Mouse (Mus musculus): ENCODE measurements at regions not wholly inside any gene's neighbourhood (a gene's known extent, or its start where the extent isn't known, plus 50 kb on each side); places are given as distances from the start of the nearest gene placed in this dataset.

DNA sequence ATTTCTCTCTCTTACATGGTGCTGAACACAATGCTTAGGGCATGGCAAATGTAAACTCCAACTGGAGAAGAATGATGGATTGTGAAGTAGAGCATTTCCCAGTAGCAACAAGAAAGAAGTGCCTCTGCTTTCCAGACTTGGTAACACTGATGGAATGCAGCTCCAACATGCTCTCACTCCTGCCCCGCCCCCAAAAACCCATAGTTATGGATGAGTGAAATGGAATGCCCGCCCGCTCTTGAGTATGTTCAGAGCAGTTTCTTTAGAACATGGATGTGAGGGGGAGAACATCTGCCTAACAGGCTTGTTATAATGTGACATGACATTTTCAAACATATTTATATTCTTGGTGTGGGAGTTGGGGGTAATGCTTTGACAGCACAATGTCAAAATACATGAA lies 517.2 kb upstream of the Tnc start:
- H3K4me3 ChIP-seq (replicated peaks; ENCODE audit: low read length) = no peak overlapping the region
- H3K9me3 ChIP-seq (ENCODE audit: control insufficient read depth, low read length) = no peaks in the 10 kb centered on the region
- no peak overlapping the region for H3K27ac ChIP-seq (replicated peaks; ENCODE audit: low read depth, low read length)
- DNase-seq (ENCODE audit: low spot score) (no peak), ATAC-seq (ENCODE audit: low FRiP score, low read depth) (no peak)
- 68% methylated on average over 3 of the region's 3 CpGs for WGBS
- no peak for TF ChIP-seq POLR2A (IDR thresholded peaks at IDR 0.05; ENCODE audit: borderline replicate concordance, extremely low read depth, insufficient read depth, insufficient read length)
- H3K4me1 ChIP-seq (ENCODE audit: control insufficient read depth, insufficient read depth, low read length) = no peaks in the 10 kb centered on the region
- no peak overlapping the region for H3K9ac ChIP-seq (ENCODE audit: low read depth, low read length, severe bottlenecking)
- H3K4me2 ChIP-seq (replicated peaks; ENCODE audit: low read depth, low read length, severe bottlenecking) = no peak overlapping the region
- H3K36me3 ChIP-seq (ENCODE audit: control insufficient read depth, insufficient read depth, low read length) = no peaks in the 10 kb centered on the region
- H3K27me3 ChIP-seq (ENCODE audit: control insufficient read depth, insufficient read depth, low read length) = no peaks in the 10 kb centered on the region

DNA sequence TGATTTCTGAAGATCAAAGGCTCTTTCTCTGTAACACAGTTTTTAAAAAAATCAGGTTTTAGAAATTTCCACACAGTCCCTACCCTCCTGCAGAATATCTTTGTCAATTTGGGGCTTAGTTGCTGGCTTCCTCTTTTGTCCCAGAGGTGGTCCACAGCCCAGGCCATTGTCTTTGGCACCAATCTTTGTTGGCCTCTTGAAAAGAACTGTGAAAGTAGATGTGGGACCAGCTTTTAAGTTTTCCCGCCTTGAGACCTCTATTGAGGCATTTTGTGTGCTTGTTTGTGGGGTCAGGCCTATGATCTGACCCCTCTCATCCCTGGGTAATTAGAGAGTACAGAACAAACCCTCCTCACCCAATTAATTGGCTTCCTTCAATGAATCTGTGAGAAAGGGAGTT lies 523.9 kb upstream of the Tnc start:
- ATAC-seq (ENCODE audit: low FRiP score, low read depth) = no peak

DNA sequence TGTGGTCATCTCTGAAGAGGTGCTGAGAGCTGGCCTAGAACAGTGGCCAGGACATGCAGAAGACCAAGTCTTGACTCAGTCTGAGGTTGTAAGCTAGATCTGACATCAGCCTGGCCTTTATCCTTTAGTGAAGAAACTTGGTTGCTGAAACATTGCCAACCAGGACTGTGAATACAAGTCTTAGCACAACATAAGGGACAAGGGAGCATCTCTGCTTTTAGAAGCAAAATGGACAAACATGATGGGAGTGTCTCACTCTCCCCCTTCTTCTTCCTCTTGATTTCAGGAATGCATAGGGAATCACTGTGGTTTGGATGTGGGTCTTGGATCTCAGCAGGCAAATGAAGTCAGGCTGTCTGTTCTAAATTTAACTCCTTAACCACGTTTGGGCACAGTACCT lies 529.1 kb upstream of the Tnc start:
- WGBS = 29% methylated on average over 1 of the region's 1 CpGs
- no peak for TF ChIP-seq POLR2A (IDR thresholded peaks at IDR 0.05; ENCODE audit: borderline replicate concordance, extremely low read depth, insufficient read depth, insufficient read length)
- DNase-seq (ENCODE audit: low spot score) (no peak), ATAC-seq (ENCODE audit: low FRiP score, low read depth) (no peak)
- Histone ChIP-seq H3K9ac (ENCODE audit: low read depth, low read length, severe bottlenecking) (no peak overlapping the region), H3K27me3 (ENCODE audit: control insufficient read depth, insufficient read depth, low read length) (no peaks in the 10 kb centered on the region), H3K4me2 (replicated peaks; ENCODE audit: low read depth, low read length, severe bottlenecking) (no peak overlapping the region), H3K9me3 (ENCODE audit: control insufficient read depth, low read length) (no peaks in the 10 kb centered on the region), H3K4me1 (ENCODE audit: control insufficient read depth, insufficient read depth, low read length) (no peaks in the 10 kb centered on the region), H3K36me3 (ENCODE audit: control insufficient read depth, insufficient read depth, low read length) (no peaks in the 10 kb centered on the region), H3K4me3 (replicated peaks; ENCODE audit: low read length) (no peak overlapping the region), H3K27ac (replicated peaks; ENCODE audit: low read depth, low read length) (no peak overlapping the region)

More for the DNA sequence above, 523.9 kb upstream of the Tnc start:
- DNase-seq (ENCODE audit: low spot score) = no peak
- no peaks in the 10 kb centered on the region for H3K4me1 ChIP-seq (ENCODE audit: control insufficient read depth, insufficient read depth, low read length)
- H3K36me3 ChIP-seq (ENCODE audit: control insufficient read depth, insufficient read depth, low read length) = no peaks in the 10 kb centered on the region
- no peak overlapping the region for H3K4me2 ChIP-seq (replicated peaks; ENCODE audit: low read depth, low read length, severe bottlenecking)
- H3K4me3 ChIP-seq (replicated peaks; ENCODE audit: low read length) = no peak overlapping the region
- no peak overlapping the region for H3K9ac ChIP-seq (ENCODE audit: low read depth, low read length, severe bottlenecking)
- TF ChIP-seq POLR2A (IDR thresholded peaks at IDR 0.05; ENCODE audit: borderline replicate concordance, extremely low read depth, insufficient read depth, insufficient read length) = no peak
- WGBS = 44% methylated on average over 1 of the region's 1 CpGs
- H3K9me3 ChIP-seq (ENCODE audit: control insufficient read depth, low read length) = no peaks in the 10 kb centered on the region
- no peaks in the 10 kb centered on the region for H3K27me3 ChIP-seq (ENCODE audit: control insufficient read depth, insufficient read depth, low read length)
- H3K27ac ChIP-seq (replicated peaks; ENCODE audit: low read depth, low read length) = no peak overlapping the region

DNA sequence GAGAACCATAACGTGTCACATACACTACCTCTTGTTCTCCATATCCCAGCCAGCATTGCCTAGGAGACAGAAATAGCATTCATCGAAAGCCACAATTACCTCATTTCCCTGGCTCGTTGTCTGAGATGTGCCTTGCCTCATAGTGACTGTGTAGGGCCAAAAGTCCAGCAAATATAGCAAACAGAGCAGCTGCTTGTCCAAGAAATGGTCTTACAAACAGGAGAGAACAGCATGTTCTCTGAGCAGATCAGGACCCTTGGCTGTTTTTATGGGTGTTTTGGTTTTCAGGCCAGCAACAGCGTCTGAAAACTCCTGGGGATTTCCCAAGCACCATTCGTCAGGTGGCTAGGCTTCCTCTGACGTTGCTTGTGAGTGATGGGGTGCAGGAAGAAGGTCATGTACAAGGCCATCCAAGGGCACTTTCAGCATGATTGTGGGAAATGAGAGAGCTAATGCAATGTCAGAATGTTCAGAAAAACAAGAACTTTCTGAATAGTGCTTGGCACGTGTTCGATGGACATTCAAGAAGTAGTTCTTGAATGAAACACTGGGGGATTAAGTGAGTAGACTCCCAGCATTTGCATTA lies 528.9 kb upstream of the Pappa start:
- Histone ChIP-seq H3K27ac (replicated peaks; ENCODE audit: low read depth, low read length) (no peak overlapping the region), H3K4me2 (replicated peaks; ENCODE audit: low read depth, low read length, severe bottlenecking) (no peak overlapping the region), H3K9me3 (ENCODE audit: control insufficient read depth, low read length) (no peaks in the 10 kb centered on the region), H3K27me3 (ENCODE audit: control insufficient read depth, insufficient read depth, low read length) (no peaks in the 10 kb centered on the region), H3K4me3 (replicated peaks; ENCODE audit: low read length) (no peak overlapping the region), H3K9ac (ENCODE audit: low read depth, low read length, severe bottlenecking) (no peak overlapping the region), H3K4me1 (ENCODE audit: control insufficient read depth, insufficient read depth, low read length) (no peaks in the 10 kb centered on the region), H3K36me3 (ENCODE audit: control insufficient read depth, insufficient read depth, low read length) (no peaks in the 10 kb centered on the region)
- no peak for TF ChIP-seq POLR2A (IDR thresholded peaks at IDR 0.05; ENCODE audit: borderline replicate concordance, extremely low read depth, insufficient read depth, insufficient read length)
- 59% methylated on average over 8 of the region's 8 CpGs for WGBS
- ATAC-seq (ENCODE audit: low FRiP score, low read depth) = no peak
- DNase-seq (ENCODE audit: low spot score) = peak; percentile 25

DNA sequence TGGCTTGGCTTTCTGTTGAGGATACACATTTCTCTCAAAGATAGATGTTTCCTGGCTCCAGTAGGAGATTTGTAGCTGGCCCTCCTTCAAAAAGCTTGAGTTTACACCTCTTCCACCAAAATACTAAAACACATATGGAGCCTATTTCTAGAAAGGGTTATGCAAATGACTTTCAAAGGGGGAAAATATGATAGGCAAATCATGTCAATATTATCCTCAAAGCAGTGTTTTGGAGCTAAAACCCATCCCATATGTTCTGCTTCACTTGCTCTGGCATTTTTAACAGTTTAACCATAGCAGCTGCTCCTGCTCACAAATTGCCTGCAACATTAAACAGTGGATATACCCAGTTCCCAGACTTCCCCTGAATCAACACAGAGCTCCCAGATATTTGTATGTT lies 525.5 kb upstream of the Pappa start:
- TF ChIP-seq POLR2A (IDR thresholded peaks at IDR 0.05; ENCODE audit: borderline replicate concordance, extremely low read depth, insufficient read depth, insufficient read length) = no peak
- Histone ChIP-seq H3K36me3 (ENCODE audit: control insufficient read depth, insufficient read depth, low read length) (no peaks in the 10 kb centered on the region), H3K4me2 (replicated peaks; ENCODE audit: low read depth, low read length, severe bottlenecking) (no peak overlapping the region), H3K4me3 (replicated peaks; ENCODE audit: low read length) (no peak overlapping the region), H3K27ac (replicated peaks; ENCODE audit: low read depth, low read length) (no peak overlapping the region), H3K4me1 (ENCODE audit: control insufficient read depth, insufficient read depth, low read length) (no peaks in the 10 kb centered on the region), H3K9me3 (ENCODE audit: control insufficient read depth, low read length) (no peaks in the 10 kb centered on the region), H3K9ac (ENCODE audit: low read depth, low read length, severe bottlenecking) (no peak overlapping the region), H3K27me3 (ENCODE audit: control insufficient read depth, insufficient read depth, low read length) (no peaks in the 10 kb centered on the region)
- no peak for DNase-seq (ENCODE audit: low spot score)
- no peak for ATAC-seq (ENCODE audit: low FRiP score, low read depth)

DNA sequence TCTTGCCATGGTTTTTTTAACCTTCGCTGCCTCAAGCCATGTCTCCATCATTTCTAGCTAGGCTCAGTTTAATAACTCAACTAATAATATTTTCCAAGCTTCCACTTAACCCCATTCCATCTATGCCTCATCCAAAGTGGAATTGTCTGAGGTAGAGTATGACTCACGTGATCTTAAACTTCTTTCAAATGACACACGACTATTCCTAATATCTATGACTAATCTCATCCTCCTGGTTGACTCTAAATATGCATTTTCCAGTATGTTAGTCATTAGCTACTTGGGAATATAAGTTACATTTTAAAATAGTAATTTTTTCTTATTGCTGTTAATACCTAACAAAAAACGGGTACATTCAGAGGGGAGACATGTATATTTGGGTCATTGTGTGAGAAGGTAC lies 524.8 kb upstream of the Pappa start:
- no peaks in the 10 kb centered on the region for H3K27me3 ChIP-seq (ENCODE audit: control insufficient read depth, insufficient read depth, low read length)
- ATAC-seq (ENCODE audit: low FRiP score, low read depth) (no peak), DNase-seq (ENCODE audit: low spot score) (no peak)
- 85% methylated on average over 4 of the region's 4 CpGs for WGBS
- H3K27ac ChIP-seq (replicated peaks; ENCODE audit: low read depth, low read length) = no peak overlapping the region
- no peaks in the 10 kb centered on the region for H3K36me3 ChIP-seq (ENCODE audit: control insufficient read depth, insufficient read depth, low read length)
- no peak overlapping the region for H3K4me2 ChIP-seq (replicated peaks; ENCODE audit: low read depth, low read length, severe bottlenecking)
- no peaks in the 10 kb centered on the region for H3K9me3 ChIP-seq (ENCODE audit: control insufficient read depth, low read length)
- no peak for TF ChIP-seq POLR2A (IDR thresholded peaks at IDR 0.05; ENCODE audit: borderline replicate concordance, extremely low read depth, insufficient read depth, insufficient read length)
- no peak overlapping the region for H3K4me3 ChIP-seq (replicated peaks; ENCODE audit: low read length)
- no peak overlapping the region for H3K9ac ChIP-seq (ENCODE audit: low read depth, low read length, severe bottlenecking)
- H3K4me1 ChIP-seq (ENCODE audit: control insufficient read depth, insufficient read depth, low read length) = no peaks in the 10 kb centered on the region

Measured in limb, embryonic 14.5 days (tissue).